Mouse (Mus musculus): Measurements from ENCODE around the gene Bicc1. TPM values are rescaled to one million over a fixed set of nuclear protein-coding genes. Genes with fewer than 3 reads are reported as not detected.

Bicc1 gene
- total RNA-seq, 2 experiments from 2014 or later = 4.4 to 5.2 TPM

GRCm38 (mm10) chr10:71100815-71101499, 58.5 kb downstream of the Bicc1 start:
- no peak for DNase-seq (ENCODE audit: low spot score in 2 of 2)
- TF ChIP-seq CTCF (conservative IDR thresholded peaks at IDR 0.05) = no peak
- Histone ChIP-seq H3K4me3 (no peak overlapping the region), H3K27ac (no peak overlapping the region)

- H3K27ac ChIP-seq = no peak overlapping the region
- no peak for DNase-seq (ENCODE audit: low spot score in 2 of 2)
- no peak for TF ChIP-seq CTCF (conservative IDR thresholded peaks at IDR 0.05)
These were observed 64.7 kb downstream of the Bicc1 start for GRCm38 (mm10) chr10:71094707-71095254.

GRCm38 (mm10) chr10:71093312-71093711, 66.2 kb downstream of the Bicc1 start:
- no peak overlapping the region for H3K4me3 ChIP-seq
- no peak for DNase-seq (ENCODE audit: low spot score in 2 of 2)
- no peak overlapping the region for H3K27ac ChIP-seq
- TF ChIP-seq CTCF (conservative IDR thresholded peaks at IDR 0.05) = peak; percentile 48

More at GRCm38 (mm10) chr10:71094707-71095254, 64.7 kb downstream of the Bicc1 start:
- H3K4me3 ChIP-seq = no peak overlapping the region

- DNase-seq (ENCODE audit: low spot score in 2 of 2) = no peak
- H3K27ac ChIP-seq = no peak overlapping the region
- no peak for TF ChIP-seq CTCF (conservative IDR thresholded peaks at IDR 0.05)
- no peak overlapping the region for H3K4me3 ChIP-seq
These were observed 72.2 kb downstream of the Bicc1 start for GRCm38 (mm10) chr10:71087359-71087716.

- H3K27ac ChIP-seq = no peak overlapping the region
- H3K4me3 ChIP-seq = no peak overlapping the region
- no peak for DNase-seq (ENCODE audit: low spot score in 2 of 2)
- TF ChIP-seq CTCF (conservative IDR thresholded peaks at IDR 0.05) = no peak
These were observed 72.7 kb downstream of the Bicc1 start for GRCm38 (mm10) chr10:71086571-71087358.

- no peak for TF ChIP-seq CTCF (conservative IDR thresholded peaks at IDR 0.05)
- Histone ChIP-seq H3K4me3 (no peak overlapping the region), H3K27ac (no peak overlapping the region)
- DNase-seq (ENCODE audit: low spot score in 2 of 2) = no peak
These were observed 76.5 kb downstream of the Bicc1 start for GRCm38 (mm10) chr10:71082986-71083385.

GRCm38 (mm10) chr10:71078856-71079255, 80.6 kb downstream of the Bicc1 start:
- H3K4me3 ChIP-seq = no peak overlapping the region
- H3K27ac ChIP-seq = no peak overlapping the region
- no peak for TF ChIP-seq CTCF (conservative IDR thresholded peaks at IDR 0.05)
- no peak for DNase-seq (ENCODE audit: low spot score in 2 of 2)

- no peak overlapping the region for H3K27ac ChIP-seq
- no peak for DNase-seq (ENCODE audit: low spot score in 2 of 2)
- no peak for TF ChIP-seq CTCF (conservative IDR thresholded peaks at IDR 0.05)
- no peak overlapping the region for H3K4me3 ChIP-seq
These were observed 94.5 kb downstream of the Bicc1 start for GRCm38 (mm10) chr10:71065009-71065408.

- no peak overlapping the region for H3K27ac ChIP-seq
- no peak for DNase-seq (ENCODE audit: low spot score in 2 of 2)
- TF ChIP-seq CTCF (conservative IDR thresholded peaks at IDR 0.05) = no peak
- no peak overlapping the region for H3K4me3 ChIP-seq
These were observed 94.9 kb downstream of the Bicc1 start for GRCm38 (mm10) chr10:71064576-71064975.

- Histone ChIP-seq H3K27ac (no peak overlapping the region), H3K4me3 (no peak overlapping the region)
- no peak for DNase-seq (ENCODE audit: low spot score in 2 of 2)
- no peak for TF ChIP-seq CTCF (conservative IDR thresholded peaks at IDR 0.05)
These were observed 97.3 kb downstream of the Bicc1 start for GRCm38 (mm10) chr10:71062151-71062550.

GRCm38 (mm10) chr10:71060269-71060668, 99.2 kb downstream of the Bicc1 start:
- Histone ChIP-seq H3K27ac (no peak overlapping the region), H3K4me3 (no peak overlapping the region)
- no peak for TF ChIP-seq CTCF (conservative IDR thresholded peaks at IDR 0.05)
- DNase-seq (ENCODE audit: low spot score in 2 of 2) = no peak

GRCm38 (mm10) chr10:71058616-71059247, 100.8 kb downstream of the Bicc1 start:
- DNase-seq (ENCODE audit: low spot score in 2 of 2) = no peak
- H3K27ac ChIP-seq = no peak overlapping the region
- TF ChIP-seq CTCF (conservative IDR thresholded peaks at IDR 0.05) = no peak
- no peak overlapping the region; the same call in 1 of the 2 replicates for H3K4me3 ChIP-seq

- Histone ChIP-seq H3K4me3 (no peak overlapping the region), H3K27ac (no peak overlapping the region)
- no peak for DNase-seq (ENCODE audit: low spot score in 2 of 2)
- TF ChIP-seq CTCF (conservative IDR thresholded peaks at IDR 0.05) = no peak
These were observed 101.4 kb downstream of the Bicc1 start for GRCm38 (mm10) chr10:71058070-71058469.
